Mouse (Mus musculus) spleen, postnatal 36 days (tissue): ENCODE results near the gene Fxr2.
A peak's percentile ranks its signal among the peaks of the same experiment; 100 is the strongest.
"Not testable (repeated sequence)": the region's sequence is repeated elsewhere in the genome, so short reads cannot be mapped to it uniquely, and the experiment has no call there.

Experiments
- DNase-seq, 2 experiments: peaks; one replicate each; pipeline ENCODE4 v3.0.0; 2022; ENCODE audit warnings: low spot score in 2 of 2, mixed read lengths in 1 of 2

Fxr2 gene

DNA sequence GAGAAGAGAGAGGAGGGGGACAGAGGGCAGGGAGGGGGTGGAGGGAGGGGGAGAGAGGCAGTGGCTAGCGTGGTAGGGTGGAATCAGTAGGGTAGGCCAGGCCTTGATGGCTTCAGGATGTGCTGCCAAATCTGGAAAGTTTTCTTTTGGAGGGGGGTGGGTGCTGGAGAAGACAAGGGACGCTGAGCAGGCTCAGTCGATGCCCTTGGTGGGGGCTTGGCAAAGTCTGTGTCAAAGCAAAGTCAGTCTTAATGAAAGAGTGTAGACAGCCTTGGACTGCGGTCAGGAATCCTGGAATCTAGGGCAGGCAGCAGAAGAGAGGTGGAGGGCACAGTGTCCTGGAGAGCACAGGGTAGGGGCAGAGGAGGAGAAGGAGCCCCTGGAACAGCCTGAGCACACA, 21.9 kb upstream of the Fxr2 start:
- no peak for DNase-seq

DNA sequence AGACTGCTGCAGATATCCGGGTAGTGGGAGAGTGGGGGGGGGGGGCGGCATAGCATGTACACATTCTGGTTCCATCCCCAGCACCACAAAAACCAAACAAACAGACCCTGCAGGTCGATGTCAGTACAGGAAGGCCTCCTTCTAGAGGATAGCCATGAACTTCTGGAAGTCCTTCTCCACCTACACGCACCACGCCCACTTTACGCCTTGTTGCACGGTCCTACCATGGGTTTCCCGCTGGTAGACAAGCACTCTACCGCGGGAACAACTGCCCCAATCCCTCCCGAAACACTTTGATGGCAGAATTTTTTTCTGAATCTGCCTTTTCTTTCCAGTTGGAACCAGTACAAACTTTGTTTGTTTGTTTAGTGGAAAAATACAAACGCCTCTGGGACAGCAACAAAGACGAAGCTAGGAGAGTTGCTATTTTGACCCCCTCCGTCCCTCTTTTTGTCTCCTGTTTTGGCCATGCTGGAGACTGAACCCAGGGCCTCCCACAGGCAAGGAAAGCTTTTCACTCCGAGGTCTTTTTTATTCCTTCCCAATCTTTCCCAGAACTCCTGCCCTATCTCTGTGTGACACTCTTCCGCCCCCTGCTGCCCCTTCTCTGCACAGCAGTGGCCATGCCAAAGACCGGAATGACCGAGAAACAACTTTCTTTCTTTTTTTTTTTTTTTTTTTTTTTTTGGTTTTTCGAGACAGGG, 19.1 kb upstream of the Fxr2 start:
- peak; percentile 56 to 74 for DNase-seq

DNA sequence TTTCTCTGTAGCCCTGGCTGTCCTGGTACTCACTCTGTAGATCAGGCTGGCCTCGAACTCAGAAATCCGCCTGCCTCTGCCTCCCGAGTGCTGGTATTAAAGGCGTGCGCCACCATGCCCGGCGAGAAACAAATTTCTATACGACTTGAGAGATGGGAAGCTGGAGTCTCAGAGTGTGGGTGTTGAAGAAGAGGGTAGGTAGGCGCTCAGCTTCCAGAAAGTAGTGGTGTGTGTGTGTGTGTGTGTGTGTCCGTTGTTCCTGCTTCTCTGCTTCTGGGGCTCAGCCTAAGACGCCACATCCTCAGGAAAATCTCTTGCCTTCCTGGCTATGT, 18.6 kb upstream of the Fxr2 start:
- not testable (repeated sequence) for DNase-seq

DNA sequence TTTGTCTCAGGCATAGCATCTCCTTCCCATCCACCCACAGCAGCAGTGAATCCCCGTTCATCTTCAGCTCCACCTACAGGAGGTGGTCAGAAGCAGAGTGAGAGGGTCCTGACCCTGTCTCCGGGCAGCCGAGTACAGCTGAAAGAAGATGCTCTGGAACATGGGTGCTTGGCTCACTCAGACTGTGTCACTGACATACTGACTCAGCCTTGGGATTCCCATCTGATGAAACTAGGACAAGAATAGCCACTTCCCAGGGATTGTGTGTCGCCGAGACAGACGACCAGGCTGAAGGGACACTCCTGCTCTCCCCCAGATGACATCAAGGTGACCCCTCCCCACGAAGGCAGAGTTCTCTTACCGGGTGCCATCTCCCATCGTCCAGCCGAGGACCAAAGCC, 16.0 kb upstream of the Fxr2 start:
- DNase-seq = no peak

DNA sequence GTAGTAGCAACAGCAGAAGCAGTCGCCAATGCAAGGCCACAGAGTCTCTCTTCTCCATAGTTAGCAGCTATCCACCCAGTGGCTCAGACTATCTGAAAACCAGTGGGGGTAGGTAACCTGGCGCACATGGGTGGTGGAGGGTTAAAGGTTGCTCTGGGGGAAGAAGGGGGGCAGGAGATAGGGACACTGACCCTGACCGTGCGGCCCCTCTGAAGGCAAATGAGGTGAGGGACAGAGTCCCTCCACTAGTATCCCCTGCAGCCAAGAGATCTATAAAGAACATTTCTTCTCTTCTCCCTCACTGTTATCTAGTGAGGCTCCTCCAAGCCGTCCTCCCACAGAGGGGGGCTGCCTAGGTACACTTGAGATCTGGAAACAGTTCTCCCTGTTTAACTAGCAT, 15.0 kb upstream of the Fxr2 start, which contains the start of gene Shbg:
Shbg (minus strand) TSS at position 101 of the 400 bp plus-strand sequence.
- DNase-seq = no peak

DNA sequence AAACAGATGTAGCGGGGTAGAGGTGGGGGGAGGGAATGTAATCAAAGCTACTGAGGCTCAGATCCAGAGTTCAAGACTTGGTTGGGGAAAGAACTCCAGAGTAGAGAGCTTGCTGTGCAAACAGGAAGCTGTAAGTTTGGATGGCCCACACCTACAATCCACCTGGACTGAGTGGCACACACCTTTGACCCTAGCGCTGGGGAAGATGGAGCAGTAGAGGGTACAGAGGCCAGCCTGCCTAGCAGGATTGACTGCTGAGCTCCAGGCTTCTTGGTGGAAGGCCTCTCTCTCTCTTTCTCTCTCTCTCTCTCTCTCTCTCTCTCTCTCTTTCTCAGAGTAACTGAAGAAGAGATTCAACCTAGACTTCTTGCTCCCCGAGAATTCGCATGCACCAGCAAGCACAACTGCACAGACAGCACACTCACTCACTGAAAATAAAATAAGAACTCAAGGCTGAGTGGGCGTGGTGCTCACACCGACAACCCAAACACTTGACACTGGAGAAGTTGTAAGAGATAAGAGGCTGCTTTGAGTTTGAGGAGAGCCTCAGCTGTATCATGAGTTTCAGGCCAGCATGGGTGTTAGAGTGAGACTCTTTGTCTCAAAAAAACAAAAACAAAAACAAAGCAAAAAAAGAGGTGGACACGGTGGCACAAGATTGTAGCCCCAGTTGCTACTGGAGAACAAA, 12.3 kb upstream of the Fxr2 start:
- no peak for DNase-seq

DNA sequence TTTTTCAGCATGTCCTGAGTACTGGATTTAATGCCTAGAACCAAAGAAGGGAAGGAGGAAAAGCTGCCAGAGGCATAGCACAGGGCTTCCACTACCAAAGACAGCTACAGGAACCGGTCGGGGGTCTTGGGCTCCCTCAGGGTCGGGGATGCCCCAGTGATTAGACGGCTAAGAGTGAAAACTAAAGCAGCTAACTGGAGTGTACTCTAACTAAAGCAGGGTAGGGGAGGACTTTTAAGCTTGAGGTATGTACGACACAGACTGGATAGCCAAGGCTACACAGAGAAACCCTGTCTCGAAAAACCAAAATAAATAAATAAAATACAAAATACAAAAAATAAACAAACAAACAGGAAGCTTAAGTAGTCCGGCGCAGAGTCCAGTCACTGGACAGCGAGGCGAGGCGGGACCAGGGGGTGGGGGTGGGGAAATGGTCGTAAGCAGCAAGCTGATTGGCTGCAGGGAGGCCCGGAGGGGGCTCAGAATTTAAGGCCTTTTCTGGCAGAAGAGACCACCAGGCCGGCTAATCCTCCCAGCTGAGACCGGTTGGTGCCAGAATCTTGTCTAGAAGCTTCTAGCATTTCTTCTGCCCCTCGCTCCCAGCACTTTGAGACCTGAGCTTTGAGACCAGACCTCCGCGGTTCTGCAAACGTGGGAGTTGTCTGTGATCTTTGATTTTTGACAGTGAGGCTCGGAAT, 11.1 kb upstream of the Fxr2 start, which contains the start of gene Sat2:
Sat2 (plus strand) TSS at position 454 of the 698 bp plus-strand sequence.
- DNase-seq = no peak

DNA sequence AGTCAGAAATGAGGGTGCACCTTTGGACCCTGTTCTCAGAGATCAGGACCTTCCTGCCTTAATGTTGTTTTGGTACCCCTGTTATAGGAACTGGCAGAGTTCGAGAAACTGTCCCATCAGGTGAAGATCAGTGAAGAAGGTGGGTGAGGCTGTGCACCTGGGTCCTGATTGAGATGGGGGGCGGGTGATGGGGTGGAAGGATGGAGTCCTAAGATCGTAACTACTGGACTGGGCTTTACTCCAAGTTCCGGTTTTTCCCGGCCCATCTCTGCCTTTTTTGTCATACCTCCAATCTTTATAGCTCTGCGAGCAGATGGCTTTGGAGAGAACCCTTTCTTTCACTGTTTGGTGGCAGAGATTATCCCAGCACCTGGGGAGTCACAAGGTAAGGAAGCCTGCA, 10.4 kb upstream of the Fxr2 start:
- no peak for DNase-seq

DNA sequence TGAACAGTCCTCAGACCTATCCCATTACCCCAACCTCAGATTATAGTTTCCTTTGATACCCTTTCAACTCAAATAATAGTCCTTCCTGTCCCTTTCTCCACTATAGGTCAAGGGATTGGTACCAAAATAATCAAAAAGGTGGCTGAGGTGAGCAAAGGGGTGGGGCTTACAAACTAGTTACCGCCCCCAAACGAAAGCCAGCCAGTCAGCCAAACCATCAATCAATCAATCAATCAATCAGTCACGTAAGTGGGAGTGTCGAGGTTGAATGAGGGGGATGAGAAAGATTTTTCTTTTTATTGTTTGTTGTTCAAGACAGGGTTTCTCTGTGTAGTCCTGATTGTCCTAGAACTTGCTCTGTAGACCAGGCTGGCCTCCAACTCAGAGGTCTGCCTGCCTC, 9.8 kb upstream of the Fxr2 start:
- DNase-seq = no peak

DNA sequence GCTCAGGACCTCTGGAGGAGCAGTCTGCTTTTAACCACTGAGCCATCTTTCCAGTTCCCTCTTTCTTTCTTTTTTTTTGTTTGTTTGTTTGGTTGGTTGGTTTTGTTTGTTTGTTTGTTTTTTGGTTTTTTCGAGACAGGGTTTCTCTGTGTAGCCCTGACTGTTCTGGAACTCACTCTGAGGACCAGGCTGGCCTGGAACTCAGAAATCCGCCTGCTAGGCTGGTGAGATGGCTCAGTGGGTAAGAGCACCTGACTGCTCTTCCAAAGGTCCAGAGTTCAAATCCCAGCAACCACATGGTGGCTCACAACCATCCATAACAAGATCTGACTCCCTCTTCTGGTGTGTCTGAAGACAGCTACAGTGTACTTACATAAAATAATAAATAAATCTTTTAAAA, 8.5 kb upstream of the Fxr2 start:
- not testable (repeated sequence) for DNase-seq

DNA sequence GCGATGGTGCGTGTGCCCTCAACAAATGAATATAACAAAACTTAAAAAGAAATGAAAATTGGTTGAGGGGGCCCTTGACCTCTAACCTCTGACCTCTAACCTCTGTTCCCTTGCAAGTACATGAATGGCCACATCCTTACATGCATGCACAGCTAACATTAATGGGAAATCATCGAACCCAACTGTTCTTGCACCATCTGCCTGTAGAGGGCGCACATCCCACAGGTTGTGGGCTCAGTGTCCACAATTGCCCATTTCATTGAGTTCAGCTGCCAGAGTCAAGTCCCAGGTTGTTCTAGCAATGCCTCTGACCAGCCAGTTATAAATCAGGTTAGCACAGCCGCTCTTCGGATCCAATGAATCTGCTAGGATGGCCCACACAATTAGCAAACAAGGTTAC, 4.5 kb upstream of the Fxr2 start:
- peak; percentile 53 to 68 for DNase-seq

DNA sequence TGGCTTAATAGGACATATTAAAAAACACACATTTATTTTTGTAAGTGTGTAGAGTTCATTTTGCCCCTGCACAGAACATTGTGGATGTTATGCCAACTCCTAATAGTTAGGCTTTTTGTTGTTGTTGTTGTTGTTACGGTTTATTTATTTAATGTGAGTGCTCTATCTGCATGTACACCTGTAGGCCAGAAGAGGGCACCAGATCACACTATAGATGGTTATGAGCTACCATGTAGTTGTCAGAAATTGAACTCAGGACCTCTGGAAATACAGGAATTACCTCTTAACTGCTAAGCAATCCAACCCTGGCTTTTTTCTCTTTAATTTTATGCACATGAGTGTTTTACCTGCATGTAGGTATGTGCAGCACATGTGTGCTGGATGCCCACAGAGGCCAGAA, 3.0 kb upstream of the Fxr2 start:
- no peak for DNase-seq

DNA sequence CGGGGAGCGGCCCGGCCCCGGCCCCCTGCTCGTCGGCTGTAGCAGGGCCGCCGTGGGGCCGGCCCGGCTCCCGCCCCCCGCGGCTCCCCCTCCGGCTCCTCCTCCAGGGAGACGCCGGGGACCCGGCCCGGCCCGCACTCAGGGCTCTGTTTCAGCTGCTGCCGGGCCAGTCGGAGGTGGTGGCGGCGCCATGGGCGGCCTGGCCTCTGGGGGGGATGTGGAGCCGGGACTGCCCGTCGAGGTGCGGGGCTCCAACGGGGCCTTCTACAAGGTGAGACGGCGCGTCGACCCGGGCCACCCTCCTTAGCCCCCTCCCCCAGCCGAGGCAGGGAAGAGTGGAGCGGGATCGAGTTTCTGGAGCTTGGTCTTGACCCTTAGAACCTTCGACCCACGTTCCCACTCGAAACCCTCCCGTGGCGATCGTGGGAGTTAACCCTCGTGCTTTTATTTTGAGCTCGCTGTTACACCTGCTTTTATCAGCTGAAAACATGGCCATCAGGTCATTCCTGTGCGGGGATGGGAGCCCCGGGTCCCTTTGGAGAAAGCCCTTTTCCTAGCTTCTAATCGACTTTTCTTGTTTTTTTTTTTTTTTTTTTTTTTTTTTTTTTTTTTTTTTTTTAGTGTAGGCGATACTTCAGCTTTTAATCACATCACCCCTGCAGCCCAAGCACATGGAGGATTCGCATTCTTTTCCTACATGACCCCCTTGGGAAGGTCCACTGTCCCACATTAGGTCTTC, 507 bp downstream of the Fxr2 start:
- peak in 1 of 2 experiments; percentile 62 for DNase-seq

DNA sequence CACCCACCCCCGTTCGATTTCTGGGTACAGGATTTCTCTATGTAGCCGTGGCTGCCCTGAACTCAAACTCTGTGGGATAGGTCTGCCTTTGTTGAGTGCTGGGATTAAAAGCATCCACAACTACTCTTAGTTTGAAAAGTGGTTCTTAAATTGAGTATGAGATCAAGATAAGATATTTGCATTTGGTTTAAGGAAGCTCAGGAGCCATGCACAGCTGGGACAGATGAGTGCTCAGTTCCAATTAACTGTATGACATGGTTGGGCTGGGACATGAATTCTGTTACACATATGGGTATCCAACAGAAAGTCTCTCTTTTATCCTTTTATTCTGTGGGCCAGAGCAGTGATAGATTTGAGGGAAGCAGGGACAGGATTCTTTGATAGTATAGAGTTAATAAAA, 2.7 kb downstream of the Fxr2 start:
- DNase-seq = no peak

DNA sequence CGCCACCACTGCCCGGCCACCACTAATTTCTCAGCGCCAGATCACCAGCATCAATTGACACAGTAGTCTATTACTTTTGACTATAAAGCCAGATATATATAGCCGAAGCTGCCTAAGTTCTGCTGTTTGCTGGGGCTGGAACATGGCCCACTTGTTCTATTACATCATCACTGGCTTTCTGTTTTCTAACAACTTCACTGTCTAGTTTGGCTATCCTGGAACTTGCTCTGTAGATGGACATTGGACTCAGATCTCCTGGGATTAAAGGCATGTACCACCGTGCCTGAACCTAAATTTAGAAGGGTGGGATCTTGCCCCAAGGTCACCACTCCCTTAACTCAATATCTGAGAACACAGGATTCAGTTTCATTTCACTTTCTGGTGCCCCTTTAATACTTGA, 13.1 kb downstream of the Fxr2 start:
- DNase-seq = no peak

DNA sequence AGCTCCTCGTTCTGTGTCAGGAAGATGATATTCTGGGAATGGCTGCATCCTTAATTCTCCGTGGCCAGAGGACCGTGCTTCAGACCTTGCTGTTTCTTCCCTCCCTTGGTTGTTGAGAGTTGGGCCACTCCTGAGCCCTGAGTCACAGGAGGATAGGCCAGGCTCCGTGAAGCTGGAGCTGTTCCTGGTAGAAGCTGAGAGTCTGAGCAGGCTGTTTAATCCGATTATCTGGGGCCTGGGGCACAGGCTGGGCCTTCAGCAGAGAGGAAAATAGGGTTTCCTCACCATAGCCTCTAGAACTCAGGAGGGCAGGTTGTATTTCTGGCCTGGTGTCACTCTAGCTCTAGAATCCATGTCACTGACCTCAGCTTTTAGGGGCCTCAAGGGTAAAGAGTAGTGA, 20.6 kb downstream of the Fxr2 start:
- DNase-seq = no peak

DNA sequence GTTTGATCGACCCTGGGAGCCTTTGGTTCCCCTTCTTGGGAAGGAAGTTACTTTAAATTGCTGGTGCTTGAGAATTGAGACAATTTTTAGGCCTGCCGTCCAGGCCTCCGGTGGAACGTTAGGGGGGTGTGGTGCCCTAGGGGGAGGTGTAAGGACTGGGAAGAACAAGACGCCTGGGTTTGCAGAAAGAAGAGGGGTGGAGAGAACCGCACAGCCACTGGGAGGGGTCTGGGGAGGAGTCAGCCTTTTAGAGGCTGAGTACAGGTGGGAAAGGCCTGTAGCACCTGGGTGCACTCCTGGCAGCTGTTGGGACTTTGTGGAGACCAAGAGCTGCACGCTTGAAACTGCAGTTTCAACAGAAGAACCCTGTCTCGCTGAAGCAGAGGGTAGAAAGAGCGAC, 22.0 kb downstream of the Fxr2 start:
- DNase-seq = no peak

DNA sequence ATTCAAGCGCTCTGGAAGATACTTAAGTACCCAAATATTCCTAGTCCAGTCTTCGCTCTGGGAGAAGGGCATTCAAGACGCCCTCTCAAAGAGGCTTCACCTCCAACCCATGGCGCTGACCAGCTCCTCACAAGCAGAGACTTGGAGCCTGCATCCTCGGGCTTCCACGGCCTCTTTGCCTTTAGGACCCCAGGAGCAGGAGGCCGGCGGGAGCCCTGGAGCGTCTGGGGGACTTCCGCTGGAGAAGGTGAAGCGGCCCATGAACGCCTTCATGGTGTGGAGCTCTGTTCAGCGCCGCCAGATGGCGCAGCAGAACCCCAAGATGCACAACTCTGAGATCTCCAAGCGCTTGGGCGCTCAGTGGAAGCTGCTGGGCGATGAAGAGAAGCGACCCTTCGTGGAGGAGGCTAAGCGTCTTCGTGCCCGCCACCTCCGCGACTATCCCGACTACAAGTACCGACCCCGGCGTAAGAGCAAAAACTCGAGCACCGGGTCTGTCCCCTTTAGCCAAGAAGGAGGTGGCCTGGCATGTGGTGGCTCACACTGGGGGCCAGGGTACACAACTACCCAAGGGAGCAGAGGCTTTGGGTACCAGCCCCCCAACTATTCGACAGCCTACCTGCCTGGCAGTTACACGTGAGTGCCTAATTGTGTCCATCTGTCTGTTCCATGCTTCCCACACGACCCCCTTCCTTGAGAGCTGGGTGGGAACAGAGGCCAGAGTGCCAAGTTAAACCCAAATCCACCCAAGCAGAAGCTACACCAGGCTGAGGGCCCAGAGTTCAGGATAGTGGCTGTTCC, 22.7 kb downstream of the Fxr2 start, which contains the start of gene Sox15:
Sox15 (plus strand) TSS at position 51 of the 801 bp plus-strand sequence.
- no peak for DNase-seq

DNA sequence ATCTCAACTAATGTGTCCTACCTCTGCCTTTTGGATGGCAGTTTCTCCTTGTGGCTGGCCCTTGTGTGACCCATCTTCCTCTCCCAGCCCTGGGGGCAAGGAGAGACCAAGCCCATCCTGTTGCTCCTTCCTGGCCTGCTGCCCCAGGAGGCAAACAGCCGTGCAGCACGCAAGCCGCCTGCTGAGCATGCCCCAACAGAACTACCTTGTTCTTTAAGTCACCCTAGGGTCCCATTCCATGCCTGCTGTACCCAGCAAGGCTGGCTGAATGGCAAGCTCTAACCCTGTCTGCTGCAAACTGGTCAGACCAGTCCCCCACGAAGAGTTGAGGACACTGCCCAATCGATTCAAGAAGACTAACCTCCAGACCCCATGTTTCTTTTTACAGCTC, 23.3 kb downstream of the Fxr2 start:
- DNase-seq = no peak

DNA sequence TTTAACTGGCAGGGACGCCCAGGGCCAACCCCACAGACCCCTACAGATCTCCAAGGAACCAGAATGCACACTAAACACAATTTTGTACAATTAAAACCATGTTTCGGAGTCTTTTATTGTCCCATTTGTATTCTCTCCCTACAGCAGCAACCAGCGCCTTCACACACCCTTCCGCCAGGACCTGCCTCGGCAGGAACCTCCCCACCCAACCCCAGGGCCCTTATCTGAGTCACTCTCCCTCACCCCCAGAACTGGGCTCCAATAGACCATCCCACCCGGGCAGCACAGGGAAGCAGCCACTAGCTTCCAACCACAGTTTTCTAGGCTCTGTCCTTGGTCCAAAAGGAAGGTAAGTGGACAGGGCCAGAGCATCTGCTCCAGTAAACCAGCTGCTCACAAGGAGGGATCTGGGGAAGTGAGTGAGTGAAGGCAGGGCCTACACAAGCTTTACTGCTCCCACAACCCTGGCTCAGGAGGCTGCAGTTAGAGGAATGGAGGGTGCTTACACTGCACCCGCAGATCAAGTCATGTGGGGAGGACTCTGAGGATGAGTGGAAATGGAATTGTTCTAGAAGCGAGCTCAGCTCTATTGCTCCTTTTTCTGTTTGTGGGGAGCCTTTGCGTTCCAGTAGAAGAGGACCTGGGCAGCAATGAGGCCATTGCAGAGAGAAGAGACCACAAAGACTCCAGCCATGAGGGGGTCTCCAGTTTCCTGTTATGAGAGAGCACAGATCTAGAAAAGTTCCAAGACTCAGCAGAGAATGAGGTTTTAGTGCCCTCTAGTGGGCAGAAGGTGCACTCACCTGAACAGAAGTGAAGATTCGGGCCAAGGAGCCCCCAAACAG, 24.0 kb downstream of the Fxr2 start:
- DNase-seq = no peak
